Mouse (Mus musculus) kidney, adult 18-20 months (tissue): ENCODE measurements around the gene Foxj3.

Source experiments
- DNase-seq: peaks from one replicate; pipeline ENCODE4 v3.0.0; 2021

Foxj3 gene

DNA sequence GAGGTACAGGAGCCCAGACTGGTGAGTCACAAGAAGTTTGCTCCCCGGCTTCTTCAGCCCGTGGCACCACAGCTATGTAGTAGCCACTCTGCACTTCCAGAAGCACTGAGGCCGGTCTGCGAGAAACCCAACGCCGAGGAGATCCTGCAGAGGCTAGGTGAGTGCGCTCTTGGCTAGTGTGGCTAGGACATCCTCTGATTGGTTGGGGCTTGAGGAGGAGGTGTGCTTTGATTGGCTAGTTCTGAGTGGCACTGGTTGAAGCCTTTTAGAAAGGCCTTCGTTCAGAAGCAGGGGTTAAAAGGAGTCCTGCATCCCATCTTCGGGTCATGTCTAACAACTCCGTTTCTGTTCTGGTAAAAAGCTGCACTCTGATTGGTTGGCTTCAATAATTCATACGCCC, 101.9 kb downstream of the Foxj3 start:
- no peak for DNase-seq

DNA sequence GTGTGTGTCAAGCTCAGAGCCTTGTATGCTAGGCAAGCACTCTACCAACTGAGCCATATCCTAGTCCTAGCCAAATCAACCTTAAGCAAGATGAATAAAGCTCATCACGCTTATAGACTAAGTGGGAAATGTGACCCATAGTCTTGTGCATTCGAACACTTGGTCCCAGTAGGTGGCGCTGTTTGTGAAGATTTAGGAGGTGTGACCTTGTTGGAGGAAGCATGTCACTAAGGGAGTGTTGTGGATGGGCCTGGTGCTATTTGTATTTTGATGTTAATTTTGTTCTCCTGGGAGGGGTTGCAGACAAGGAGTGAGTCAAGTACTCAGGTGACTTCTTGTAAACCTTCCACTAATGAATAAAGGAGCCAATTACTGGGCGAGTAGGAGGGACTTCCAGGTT, 105.9 kb downstream of the Foxj3 start:
- DNase-seq, result no peak

DNA sequence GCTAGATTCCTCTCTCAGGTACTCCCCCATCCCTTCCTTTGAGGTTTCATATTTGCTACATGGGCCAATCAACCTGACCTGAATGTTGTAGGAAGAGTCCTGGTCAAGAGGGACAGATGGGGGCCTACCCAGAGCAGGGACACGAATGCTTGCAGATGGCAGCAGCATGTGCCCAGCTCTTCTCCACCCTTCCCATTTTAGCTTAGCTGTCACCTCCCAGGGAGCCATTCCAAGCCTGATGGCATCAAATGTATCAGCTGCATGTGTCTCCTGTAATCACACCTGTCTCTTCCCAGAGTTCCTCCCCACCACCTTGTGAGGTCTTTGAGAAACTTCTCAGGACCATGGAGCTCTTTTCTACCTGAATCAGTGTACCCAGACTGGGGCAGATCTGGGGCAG, 120.2 kb downstream of the Foxj3 start:
- no peak for DNase-seq

DNA sequence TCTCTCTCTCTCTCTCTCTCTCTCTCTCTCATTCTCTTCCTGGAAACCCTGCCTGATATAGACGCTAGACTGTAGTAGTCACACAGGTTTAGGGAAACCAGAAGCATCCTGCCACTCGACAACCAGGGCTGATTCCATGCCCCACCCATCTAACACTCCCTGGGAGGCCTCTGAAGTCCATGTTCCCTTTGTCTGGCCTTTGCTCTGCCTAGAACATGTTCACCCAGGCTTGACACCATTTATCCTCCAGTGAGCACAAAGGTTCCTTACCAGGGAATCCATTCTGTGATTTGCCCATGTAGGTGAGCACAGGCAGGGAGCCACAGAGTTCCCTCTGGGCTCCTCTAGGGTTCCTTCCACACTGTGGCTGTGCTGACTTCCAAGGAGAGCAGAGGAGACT, 121.4 kb downstream of the Foxj3 start:
- peak; percentile 65 for DNase-seq

DNA sequence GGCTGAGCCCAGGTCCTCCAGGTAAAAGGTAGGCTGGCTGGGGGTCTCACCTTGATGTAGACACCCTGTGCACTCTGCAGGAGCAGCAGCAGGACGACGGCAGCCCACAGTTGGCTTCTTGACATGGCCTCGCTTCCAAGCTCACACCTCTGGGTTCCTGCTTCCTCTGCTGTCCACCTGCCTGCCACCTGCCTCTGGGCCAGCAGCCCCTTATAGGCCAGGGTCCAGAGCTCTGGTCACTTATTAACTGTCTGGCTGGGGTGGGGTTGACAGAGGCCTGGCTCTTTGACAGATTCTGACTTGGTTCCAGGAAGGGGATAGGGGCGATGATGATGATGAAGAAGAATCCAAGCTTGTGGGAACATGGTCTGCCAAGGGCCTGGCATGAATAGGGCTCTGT, 121.9 kb downstream of the Foxj3 start, which contains the start of gene Guca2b:
Gene Guca2b, minus strand, starts transcription at position 224 of the 400 bp plus-strand sequence.
- peak; percentile 69 for DNase-seq

- no peak for DNase-seq
Observed at GRCm38 (mm10) chr4:119660007-119660406, 123.2 kb downstream of the Foxj3 start.

DNA sequence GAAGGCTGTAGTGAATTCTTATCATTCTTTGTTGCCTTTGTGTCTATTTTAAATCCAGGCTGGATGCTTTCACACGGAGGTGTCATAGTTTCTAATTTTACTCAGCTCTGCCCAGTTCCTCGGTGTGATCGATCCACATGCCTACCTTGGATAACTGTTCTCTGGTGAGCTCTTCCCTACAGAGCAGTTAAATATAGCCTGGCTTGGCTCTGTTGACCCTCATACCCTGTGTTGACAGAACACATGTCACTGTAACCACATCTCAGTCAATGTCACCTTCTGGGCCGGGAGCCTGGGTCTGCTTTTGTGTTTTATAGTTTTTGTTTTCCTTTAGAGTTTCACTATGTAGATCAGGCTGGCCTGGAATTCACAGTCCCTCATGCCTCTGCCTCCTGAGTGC, 125.3 kb downstream of the Foxj3 start:
- no peak for DNase-seq

DNA sequence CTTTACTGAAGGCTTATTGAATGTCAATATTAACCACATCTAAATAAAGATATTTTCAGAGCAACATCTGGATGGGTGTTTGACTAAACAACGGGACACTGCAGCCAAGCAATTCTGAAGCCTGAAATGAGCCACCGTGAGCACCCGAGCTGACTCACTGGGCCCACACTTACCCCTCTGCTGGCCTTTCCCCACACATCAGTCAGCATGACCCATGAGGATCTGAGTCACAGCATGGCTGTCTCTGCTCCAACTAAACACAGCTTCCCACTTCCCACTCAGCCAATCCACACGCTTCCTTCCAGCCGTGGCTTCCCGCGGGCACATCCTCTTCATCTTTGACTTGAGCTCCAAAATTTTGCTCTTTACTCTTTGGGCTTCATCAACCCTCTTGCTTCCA, 126.2 kb downstream of the Foxj3 start:
- no peak for DNase-seq

- no peak for DNase-seq
Observed at GRCm38 (mm10) chr4:119663409-119664095, 126.7 kb downstream of the Foxj3 start.

DNA sequence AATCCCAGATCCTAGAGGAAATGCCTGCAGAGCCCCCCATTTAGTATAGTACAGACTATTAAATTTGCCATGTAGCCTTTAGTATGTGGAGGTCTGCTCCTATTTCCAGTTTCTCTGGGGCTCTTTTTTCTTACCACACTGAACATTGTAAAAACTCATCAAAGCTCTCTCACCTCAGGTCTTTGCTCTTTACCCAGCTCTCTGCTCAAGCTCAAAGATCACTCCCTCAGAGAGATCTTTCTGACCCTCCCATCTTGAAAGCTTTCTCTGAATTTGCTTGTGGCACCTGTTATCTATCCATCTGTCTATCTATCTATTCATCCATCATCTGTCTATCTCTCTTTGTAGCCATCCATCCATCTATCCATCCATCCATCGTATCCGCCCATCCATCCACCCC, 128.4 kb downstream of the Foxj3 start:
- no peak for DNase-seq

- peak; percentile 64 for DNase-seq
Observed at GRCm38 (mm10) chr4:119666116-119666515, 129.3 kb downstream of the Foxj3 start.

DNA sequence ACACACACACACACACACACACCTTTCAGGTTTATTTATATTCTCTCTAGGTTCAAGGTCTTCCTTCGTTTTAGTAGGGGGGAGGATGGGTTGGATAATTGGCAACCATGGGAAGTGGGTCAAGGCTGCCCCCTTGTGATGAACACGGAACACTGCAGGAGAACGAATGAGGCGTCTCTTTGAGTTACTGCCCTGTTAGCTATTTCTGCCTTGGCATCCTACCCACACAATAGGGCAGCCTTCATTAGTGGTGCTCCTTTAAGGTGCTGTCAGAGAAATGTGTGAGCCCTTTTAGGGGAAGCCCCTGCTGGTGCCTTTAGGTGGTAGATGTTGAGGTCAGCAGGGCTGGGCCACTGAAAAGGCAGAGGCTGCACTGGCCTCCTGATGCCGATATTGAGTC, 130.7 kb downstream of the Foxj3 start:
- peak; percentile 43 for DNase-seq

GRCm38 (mm10) chr4:119668185-119668584, 131.4 kb downstream of the Foxj3 start:
- no peak for DNase-seq

DNA sequence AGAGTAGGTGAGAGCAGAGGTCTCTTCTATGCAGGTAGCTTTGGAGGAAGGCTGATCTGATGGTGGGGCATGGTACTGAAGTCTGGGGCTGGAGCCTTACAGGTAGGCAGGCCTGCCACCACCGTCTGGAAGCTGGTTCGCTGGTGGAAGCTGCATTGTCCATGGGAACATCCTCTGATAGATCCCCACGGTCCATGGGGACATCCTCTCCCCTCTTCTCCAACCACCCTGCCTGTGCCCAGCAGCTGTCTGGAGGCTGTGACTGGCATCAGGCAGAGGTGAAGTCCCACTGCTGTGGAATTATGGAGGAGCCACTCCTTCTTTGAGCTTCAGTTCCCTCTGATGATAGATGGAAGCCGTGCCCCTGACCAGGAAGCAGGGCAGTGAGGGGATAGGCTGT, 131.8 kb downstream of the Foxj3 start:
- DNase-seq, result no peak

- DNase-seq, result no peak
Observed at GRCm38 (mm10) chr4:119669356-119670209, 132.8 kb downstream of the Foxj3 start.

DNA sequence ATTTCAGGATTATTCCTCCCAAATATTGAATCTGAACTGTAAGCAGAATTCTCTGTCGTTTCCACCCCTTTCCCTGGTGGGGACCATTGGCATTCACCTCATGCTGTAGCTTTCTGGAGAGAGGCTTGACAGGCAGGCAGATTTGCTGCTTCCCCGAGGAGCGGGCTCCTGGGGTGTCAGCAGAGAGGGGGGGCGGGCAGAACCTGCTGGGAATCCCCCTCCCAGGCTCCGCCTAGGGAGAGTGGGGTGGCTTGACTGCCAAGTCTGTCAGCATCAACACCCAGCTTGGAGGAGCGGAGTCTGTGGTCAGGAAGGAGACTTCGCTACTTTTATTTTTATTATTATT, 133.4 kb downstream of the Foxj3 start:
- DNase-seq, result no peak

DNA sequence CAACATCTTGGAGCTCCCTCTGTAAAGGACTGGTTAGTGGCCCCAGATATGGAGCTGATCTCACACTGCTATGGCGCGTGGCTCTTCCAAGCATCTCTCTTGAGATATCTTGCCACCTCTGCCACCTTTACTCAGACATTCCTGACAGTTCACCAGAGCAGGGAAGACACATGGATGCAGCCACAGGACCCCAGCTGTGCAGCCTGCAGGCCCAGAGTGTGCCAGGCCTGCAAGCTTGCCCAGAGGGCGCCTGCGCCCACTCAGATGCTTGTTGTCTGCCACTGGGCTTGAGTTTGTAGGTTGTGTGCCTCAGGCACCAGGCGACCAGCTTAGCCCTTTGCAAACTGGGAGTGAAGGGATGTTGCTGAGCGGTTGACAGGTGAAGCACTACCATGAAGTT, 133.9 kb downstream of the Foxj3 start:
- DNase-seq, result no peak

GRCm38 (mm10) chr4:119671164-119671563, 134.4 kb downstream of the Foxj3 start:
- DNase-seq, result no peak

DNA sequence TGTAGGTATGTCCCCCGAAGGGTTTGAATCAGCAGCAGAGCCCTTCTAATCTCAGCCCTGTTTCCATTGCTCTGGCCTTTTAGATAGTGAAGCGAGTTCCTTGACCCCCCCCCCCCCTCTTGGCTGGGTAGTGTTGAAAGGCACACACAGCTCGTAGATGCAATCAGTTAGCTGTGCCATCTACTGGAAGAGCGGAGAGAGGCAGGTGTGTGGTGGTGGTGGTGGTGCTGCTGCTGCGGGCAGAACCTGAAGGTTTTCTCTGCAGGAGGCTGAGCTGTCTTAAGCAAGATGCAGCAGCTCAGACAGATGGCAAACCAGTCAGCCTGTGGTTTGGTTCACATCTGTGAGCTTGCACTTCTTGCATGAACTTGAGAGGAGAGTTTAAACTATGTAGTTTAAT, 135.9 kb downstream of the Foxj3 start:
- DNase-seq, result no peak
